Mouse (Mus musculus): Measurements from ENCODE around the gene Ctxn1.

Gene Ctxn1

DNA sequence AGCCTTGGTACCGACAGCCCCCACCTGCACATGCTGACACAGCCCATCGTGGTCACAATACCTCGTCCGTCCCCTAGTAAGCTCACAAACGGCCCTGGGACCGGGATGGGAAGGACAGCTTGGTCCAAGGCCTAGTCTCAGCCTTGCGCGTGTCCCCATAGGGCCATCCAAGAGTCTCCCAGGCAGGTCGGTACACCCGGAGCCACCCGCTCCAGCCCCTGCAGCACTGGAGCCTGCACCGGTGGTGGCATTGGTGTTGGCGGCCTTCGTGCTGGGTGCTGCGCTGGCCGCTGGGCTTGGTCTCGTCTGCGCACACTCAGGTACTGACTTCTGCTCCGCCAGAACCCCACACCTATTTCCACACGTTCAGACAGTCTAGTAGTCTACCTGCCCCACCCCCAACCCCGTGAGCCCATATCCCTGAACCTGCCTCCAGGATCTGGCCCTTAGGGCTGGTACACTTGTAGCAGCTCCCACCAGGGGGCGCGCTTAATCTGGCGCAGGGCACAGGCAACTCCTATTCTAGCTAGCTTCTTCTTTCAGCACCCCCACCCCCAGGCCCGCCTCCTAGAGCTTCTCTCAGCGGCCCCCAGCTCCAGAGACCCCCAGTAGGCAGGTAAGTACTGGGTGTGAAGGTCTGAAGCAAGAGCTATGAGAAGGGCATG lies 8.6 kb downstream of the Ctxn1 start:
- peak; percentile 80 for DNase-seq (ENCODE audit: low spot score)

DNA sequence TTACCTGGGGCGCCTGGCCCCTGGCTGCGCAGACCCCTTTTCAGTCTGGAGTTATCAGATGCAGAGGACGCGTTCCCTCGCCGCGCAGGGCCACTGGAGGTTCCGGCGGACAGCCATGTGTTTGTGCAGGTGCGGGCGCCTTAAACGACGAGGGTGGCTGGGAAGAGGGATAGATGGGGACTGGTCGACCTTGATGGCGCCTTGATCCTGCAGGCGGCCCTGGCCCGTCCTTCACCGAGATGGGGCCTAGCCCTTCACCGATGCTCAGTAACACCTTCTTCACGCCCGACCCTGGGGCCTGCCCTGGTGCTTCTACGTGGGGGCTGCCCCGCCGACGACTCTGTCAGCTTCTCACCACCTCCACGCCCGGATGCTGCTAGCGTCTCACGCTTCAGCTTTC lies 9.9 kb downstream of the Ctxn1 start:
- DNase-seq (ENCODE audit: low spot score) = no peak

DNA sequence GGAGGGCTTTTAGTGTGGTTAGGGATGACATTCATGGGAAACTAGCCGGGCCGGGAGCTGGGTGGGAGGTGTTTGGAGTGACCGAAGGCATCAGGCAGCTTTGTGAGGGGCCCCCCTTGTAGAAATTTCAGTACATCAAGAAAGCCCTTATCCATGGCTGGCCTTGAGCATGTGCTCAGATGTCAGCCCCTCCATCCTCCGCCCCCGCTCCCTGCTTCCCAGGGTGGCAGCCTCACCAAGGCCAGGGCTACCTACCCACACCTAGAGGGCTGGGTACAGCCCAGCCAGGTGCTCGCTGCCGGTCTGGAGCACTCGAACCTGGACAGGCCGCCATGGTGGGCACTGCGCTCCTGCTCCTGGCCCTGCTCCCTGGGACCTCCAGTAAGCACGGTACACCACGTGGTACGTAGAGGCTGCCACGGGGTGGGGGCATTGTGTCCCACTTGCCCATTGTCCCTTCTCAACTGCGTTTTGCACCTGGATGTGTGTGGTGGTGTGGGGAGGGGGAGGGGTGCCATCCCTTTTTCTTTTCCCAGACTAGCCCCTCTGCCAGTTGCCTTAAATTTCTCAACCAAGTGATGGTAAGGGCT lies 11.0 kb downstream of the Ctxn1 start, which contains the start of gene Tgfbr3l:
Tgfbr3l (plus strand) TSS at position 264 of the 590 bp plus-strand sequence.
- no peak for DNase-seq (ENCODE audit: low spot score)

GRCm38 (mm10) chr8:4247241-4247640 lies 11.8 kb downstream of the Ctxn1 start:
- no peak for DNase-seq (ENCODE audit: low spot score)

- DNase-seq (ENCODE audit: low spot score) = no peak
Observed at GRCm38 (mm10) chr8:4245737-4246136, 13.3 kb downstream of the Ctxn1 start.

DNA sequence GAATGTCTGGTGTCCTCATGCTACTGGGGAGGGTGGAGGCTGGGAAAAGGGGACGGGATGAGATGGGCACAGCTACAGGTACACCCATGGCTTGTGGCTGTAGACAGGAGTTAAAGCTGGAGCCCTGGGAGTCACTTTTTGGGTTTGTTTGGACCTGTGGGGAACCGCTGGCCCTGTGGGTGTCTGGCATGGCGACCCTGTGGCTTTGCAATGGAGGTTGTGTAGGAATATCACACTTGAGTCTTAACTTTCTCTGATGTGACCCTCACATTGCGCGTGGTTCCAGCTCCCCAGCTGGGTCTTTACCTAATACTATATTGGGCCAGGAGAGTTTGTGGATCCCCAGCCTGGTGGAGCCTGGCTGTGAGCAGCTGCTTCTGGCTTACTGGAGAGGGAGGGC lies 14.0 kb downstream of the Ctxn1 start:
- DNase-seq (ENCODE audit: low spot score) = no peak

DNA sequence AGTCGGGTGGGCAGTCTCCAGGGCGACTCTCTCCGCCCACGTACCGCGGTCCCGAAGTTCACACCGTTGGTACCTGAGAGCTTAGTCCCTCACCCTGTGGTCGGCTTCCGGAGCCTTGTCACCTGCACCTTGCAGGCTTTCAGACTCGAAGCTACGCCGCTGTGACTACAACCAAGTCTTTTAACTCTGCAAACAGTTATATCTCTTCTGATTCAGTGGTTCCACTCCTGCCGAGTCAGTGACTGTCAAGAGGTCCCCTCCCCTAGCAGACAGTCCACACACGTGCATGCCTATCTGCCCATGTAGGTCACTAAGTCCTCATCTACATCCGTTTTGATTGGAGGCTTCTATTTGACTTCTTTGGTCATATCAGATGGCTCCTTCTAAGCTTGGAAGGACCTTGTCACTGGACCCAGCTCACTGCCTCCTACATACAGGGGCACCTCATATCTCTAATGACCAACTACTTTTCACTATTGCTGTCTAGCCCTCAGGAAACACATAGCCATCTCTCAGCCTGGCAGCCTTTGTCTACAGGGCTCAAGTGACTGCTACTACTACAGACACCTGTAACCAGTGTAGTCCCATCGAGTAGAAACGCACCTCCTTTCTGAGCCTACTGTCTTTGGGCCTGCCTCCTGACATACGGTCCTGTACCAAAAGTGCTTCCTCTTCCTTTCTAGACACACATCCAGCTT lies 19.7 kb downstream of the Ctxn1 start:
- DNase-seq (ENCODE audit: low spot score) = no peak

DNA sequence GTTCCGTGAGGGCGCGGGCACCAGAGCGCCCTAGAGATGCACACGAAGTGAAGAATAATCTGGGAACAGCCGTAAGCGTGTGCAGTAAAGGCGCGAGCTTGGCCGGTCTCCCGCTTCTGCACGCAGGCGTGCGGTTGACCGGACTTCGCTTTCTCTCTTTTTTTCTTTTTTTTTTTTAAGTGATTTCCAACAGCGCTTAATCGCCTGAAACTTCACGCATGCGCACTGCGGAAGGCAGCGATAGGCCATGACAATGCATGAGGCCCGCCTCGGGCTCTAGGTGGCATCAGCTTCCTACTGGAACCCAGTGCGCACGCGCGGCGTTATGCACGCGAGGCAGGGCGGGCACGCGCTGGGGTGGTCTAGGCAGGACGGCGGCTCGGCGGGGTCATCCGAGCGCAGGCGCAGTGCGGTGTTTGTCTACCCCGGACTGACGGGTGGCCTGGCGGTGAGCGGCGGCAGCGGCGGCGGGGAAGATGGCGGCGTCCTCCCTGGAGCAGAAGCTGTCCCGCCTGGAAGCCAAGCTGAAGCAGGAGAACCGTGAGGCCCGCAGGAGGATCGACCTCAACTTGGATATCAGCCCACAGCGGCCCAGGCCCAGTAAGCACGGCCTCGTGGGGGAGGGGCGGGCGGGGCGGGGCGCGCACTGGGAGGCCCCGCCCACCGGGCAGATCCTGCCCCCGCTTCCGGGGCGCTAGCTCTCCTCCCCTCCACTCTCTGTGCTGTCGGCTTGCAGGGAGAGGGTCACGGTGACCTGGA lies 20.5 kb downstream of the Ctxn1 start, which contains the start of the genes Map2k7 and Gm49320:
Map2k7 (plus strand) TSS at position 307 of the 759 bp plus-strand sequence.
Gm49320 (plus strand) TSS at position 432 of the 759 bp plus-strand sequence.
- peak; percentile 100 for DNase-seq (ENCODE audit: low spot score)

DNA sequence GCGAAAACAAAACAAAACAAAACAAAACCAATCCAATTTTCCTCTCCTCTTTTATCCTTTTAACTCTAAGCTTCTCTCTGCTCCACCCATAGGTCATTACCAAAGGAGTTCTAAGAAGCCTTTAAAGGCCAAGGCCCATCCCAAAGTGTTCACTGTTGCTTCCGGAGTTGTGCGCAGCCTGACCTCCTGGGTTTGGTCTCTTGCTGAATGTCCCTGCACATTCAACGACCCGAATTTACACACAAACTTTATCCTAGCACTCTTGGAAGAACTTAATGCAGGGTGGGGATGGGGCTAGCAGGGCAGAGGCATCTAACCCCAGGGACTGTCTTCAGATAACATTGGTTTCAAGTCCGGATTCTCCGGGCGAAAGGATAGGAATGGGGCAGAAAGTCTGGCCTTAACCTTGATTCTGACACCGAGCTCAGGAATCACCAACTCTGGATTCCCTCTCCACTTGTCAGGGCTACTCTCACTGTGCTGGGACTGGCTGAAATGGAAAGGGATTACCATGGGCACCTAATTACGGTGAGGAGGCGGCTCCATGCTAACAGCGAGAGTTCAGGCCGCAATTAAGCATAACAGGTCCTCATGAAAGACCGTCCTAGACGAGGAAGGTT lies 21.1 kb downstream of the Ctxn1 start:
- DNase-seq (ENCODE audit: low spot score) = no peak

GRCm38 (mm10) chr8:4230612-4231351 lies 28.3 kb downstream of the Ctxn1 start:
- DNase-seq (ENCODE audit: low spot score) = peak; percentile 65

DNA sequence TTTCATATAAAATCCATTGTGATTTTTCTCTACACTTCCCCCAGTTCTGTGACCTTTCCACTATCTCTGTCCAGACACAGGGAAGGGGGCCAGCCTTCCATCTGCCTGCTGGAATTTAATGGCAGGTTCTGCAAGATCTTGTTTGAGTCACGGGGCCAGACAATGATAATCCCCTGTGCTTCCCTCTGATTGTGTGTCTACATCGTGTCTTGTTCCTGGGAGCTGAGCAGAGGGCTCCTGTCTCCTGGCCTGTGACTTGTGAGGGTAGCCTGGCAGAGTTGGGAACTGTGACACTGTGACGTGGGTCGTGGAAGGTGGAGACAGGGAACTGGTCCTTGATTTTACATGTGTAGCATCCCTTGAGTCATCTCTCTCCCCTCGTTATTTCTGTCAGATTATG lies 29.3 kb downstream of the Ctxn1 start:
- no peak for DNase-seq (ENCODE audit: low spot score)

DNA sequence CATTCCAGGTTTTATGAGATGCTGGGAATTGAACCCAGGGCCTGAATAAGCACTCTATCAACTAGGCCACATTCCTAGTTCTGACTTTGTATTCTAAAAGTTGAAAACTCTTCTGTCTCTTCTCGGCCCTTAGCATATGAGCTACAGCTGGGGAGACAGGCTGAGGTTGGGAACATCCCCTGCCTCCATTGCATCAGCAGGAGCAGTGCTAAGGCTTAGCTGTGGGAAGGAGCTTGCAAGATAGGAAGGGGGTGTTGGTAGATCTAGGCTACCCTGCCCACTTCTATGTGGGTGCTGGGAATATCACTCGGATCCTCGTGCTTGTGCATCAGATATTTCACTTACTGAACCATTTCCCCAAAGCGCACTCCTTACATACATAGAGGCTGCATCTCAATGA lies 31.2 kb downstream of the Ctxn1 start:
- DNase-seq (ENCODE audit: low spot score) = no peak

GRCm38 (mm10) chr8:4226739-4227347 lies 32.2 kb downstream of the Ctxn1 start, which contains the start of gene Lrrc8e:
Lrrc8e (plus strand) TSS chr8:4226827.
- no peak for DNase-seq (ENCODE audit: low spot score)

DNA sequence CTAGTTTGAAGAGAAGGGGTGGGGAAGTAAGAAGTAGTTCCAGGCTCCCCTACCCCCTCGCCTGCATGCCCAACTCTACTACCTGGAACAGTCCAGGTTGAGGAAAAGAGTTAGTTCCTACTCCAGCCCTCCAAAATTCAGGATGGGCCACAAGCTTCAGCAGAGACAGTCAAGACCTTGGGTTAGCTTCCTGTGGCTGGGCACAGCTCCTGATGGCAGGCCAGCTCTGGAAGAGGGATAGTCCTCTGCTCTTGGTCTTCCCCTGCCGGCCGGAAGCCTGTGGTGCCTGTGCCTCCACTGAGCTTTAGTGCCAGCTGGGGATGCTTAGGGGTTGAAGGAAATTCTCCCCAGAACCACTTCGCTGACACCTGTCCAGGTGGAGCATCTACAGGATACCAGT lies 32.8 kb downstream of the Ctxn1 start:
- DNase-seq (ENCODE audit: low spot score) = no peak

- DNase-seq (ENCODE audit: low spot score) = no peak
Observed at GRCm38 (mm10) chr8:4222059-4222458, 37.0 kb downstream of the Ctxn1 start.

- no peak for DNase-seq (ENCODE audit: low spot score)
Observed at GRCm38 (mm10) chr8:4219617-4220016, 39.5 kb downstream of the Ctxn1 start.

GRCm38 (mm10) chr8:4216791-4217621 lies 42.1 kb downstream of the Ctxn1 start, which contains the start of gene Prr36:
Prr36 (minus strand) TSS chr8:4217459.
- DNase-seq (ENCODE audit: low spot score) = no peak

DNA sequence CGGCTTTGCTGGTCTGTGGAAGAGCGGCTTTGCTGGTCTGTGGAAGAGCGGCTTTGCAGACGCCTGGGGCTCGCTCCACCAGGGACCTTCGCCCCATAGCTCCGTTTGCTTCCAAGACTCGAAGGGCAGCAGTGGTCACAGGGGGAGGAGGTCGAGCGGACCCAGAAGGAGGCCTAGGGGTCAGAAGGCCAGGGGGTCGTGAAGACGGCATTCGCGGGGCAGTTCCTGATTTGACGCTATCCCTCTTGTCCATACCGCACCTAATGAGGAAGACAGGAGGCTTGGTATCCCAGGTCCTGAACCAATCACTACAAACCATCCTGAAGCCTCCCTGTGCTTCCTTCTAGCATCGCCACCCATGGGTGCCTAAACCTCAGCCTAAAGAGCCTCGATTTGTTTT lies 42.8 kb downstream of the Ctxn1 start:
- no peak for DNase-seq (ENCODE audit: low spot score)
